Mouse (Mus musculus): ENCODE results near the gene Sin3a.
A peak's percentile ranks its signal among the peaks of the same experiment; 100 is the strongest.

Sin3a gene

DNA sequence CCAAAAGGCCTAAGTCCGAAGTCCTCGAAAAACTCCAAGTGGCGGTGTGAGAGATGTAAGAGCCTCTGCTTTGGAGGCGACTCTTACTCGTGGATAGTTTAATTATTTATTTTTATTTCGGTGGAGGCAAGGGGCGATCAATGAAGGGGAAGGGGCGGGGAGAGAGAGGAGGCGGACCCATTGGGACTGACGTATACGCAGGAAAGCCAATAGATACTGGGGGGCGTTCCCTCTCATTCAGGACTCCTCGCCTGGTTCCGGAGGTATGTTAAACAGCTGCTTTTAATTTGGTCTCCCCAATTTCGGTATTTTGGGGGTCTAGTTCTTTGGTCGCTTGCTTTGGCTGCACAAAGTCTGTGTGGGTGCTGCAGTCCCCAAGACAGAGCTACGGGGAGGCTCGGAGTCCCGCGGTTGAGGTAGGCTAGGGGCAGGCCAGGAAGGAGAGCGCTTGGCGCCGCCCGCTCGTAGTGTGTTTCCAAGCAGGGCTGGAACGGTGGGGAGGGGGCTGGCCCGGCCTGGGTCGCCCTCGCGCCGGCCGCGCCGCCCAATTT is at the start of gene Sin3a:
Sin3a (plus strand) TSS at position 240 of the 551 bp plus-strand sequence.
- peak; percentile 74 for DNase-seq (ENCODE audit: extremely low read depth, insufficient read length, low spot score)

DNA sequence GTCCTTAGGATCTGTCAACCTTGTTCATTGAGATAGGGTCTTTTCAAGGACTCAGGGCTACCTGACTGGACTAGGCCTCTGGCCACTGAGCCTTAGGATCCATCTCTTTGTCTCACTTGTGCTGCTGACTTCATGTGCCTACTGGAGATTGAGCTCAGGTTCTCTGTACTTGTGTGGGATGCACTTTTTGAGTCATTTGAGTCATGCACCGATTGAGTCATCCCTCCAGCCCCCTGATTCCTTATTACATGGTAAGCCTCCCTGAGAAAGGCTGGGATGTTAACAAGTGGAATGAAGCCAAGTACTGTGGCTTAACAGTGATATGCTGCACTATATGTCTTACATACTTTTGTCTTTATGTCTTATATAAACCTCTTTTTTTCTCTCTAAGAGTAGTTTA is 40.1 kb upstream of the Sin3a start:
- peak; percentile 8 for DNase-seq (ENCODE audit: extremely low read depth, insufficient read length, low spot score)

DNA sequence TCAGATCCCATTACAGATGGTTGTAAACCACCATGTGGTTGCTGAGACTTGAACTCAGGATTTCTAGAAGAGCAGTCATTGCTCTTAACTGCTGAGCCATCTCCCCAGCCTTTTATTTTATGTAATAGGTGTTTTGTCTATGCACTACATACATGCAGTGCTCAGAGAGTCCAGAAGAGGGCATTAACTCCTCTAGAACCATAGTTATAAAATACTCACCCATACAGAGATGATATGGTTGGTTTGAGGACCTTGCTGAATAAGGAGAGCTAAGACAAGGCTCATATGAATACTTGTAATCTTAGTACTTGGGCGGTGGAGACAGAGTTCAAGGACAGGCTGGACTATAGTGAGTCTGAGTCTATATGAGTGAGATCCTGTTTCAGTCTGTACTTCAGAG is 15.6 kb upstream of the Sin3a start:
- DNase-seq (ENCODE audit: extremely low read depth, insufficient read length, low spot score): peak; percentile 21

DNA sequence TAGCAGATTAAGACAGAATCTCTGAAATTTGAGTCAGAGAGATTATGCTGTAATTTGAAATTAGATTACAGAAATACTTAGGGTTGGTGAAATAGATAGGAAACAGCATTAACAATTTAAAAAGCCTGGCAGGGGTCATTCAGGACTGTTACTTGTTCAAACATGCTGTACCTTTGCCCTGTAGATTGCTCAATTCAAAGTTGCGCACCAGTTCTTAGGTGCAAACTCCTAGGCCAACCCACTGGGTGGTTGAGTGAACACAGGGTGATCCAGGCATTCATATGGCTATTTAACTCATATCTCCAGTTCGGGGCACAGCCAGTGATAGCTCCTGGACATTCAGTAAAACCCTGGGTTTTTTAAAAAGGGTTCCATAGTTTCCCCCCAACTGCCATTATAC is 7.7 kb upstream of the Sin3a start:
- DNase-seq (ENCODE audit: extremely low read depth, insufficient read length, low spot score): no peak

DNA sequence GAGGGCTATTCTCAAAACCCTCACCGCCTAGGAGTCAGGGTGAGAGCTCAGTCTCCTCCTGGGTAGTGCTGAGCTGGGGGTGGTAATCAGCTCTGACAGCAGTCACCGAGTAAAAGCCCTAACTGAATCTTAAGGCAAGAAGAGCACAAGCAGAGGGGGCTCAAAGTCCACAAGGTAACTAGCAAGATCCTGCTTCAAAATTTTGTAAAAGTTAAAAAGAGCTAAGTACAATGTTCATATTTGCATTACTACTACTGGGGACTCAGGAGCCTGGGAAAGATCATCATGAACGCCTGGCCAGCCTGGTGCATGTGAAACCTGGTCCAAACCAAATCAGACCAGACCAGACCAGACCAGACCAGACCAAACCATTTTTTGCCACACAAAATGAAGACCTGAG is 3.6 kb upstream of the Sin3a start:
- no peak for DNase-seq (ENCODE audit: extremely low read depth, insufficient read length, low spot score)

DNA sequence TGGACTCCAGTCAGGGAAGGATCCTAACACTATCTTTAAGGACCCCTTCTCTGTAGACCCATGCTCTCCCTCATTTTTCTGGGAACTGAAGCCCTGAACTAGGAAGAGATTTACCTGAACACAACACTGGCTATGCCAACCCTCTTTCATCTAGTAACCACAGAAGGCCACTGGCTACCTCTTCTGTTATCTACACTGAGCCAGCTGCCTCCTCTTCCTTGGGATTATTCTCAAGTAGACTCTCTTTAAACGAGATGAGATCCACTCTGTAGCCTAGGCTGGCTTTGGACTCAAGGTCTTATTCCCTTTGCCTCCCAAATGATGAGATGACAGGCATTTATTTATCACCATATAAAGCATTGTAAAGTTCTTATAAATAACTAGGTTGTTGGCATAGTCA is 1.6 kb upstream of the Sin3a start:
- no peak for DNase-seq (ENCODE audit: extremely low read depth, insufficient read length, low spot score)

DNA sequence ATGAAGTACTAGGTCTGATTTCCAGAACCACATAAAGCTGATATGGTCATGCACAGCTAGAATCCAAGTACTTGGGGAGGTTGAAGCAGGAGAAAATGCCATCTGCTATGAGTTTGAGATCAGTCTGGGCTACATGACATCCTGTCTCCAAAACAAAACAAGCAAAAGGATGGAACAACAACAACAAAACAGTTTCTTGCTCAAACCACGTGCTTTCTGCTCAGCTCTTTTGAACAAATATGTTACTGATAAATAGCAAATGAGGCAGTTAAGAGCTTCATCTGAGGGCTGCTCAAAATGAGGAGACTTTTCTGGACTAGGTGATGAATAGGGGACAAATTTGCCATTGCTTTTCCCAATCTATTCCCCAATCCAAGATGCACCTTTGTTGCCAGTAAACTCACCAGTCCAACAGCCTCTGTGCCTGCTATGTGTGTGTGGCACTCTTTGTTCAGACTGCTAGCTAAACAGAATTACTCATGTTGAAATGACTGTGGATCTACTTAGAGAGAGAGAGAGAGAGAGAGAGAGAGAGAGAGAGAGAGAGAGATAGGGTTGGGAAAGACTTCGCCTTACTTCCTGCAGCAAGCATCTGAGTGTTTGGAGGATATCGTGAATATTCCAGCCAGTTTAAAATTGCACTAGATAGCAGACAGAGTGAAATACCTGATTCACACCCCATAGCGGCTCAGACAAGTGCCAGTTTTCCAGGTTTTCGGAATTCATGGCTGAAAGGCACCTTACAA is 867 bp upstream of the Sin3a start:
- DNase-seq (ENCODE audit: extremely low read depth, insufficient read length, low spot score): no peak

DNA sequence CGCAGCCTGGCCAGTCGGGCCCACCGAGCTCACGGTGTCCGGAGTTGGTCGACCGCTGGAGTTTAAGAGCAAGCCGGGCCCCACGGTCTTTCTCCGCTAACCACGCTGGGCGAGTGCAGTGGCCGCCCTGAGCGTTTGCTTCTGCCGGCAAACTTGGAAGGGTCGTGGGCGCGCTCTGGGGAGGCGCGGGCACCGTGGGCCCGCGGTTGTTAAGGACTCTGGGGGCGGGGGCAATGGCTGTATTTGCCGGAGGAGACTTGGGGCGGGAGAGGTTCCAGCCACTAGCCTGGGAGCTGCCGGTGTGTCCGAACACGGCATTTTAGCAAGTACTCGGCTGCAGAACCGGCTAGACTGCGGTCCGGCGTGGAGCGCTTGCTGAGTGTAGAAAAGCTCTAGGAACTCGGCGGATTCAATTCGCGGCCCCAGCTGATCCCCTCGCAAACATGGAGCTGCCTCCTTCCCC is 717 bp downstream of the Sin3a start:
- DNase-seq (ENCODE audit: extremely low read depth, insufficient read length, low spot score): no peak

DNA sequence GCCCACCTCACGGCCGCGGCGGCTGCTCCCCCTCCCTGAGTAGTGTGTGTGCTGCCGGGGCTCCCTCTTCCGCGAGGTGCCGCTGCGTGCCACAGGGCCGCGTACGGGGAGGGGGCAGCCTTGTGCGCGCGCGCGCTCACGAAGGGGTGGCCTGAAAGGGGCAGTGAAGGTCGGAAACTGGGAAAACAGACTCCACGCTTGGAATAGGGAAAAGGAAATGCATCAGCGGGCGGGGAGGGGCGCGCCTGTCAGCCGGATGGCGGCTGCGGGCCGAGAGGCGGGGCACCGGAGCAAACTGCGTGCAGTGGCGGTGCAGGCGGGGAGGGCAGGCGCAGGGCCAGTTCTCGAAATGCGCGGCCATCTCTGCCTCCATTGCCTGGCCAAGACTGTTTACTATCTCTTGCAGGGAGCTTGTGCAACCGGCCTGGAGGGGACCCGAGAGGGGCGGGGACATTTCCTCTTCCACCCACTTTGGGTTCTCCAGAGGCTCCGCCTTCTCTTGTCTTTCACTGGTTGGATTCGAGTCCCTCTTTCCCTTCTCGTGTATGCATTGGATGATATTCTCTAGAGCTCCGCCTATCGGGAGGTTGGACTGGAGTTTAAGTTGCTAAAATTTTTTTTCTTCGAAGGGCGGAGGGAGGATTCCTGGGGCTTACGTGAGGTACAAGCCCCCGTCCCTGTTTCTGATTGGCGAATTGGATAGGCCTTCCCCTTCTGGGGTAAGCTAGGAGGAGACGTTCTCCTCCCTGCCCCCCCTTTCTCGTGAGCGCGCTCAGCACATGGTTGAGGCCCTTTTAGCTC is 1.3 kb downstream of the Sin3a start:
- peak; percentile 96 for DNase-seq (ENCODE audit: extremely low read depth, insufficient read length, low spot score)

DNA sequence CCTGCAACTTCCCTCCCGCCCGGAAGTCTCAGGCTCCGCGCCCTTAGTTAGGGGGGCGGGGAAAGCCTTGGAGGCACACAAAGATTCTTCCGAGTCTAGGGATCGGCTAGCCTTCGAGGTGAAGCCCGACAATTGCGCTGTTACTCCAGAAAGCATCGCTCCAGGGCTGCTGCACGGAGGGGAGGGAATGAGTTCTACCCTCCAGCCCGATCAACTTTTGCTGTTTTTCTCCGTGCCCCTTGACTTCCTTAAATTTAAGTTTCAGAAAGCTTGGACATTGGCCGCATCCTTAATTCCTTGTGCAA is 1.9 kb downstream of the Sin3a start:
- DNase-seq (ENCODE audit: extremely low read depth, insufficient read length, low spot score): no peak

DNA sequence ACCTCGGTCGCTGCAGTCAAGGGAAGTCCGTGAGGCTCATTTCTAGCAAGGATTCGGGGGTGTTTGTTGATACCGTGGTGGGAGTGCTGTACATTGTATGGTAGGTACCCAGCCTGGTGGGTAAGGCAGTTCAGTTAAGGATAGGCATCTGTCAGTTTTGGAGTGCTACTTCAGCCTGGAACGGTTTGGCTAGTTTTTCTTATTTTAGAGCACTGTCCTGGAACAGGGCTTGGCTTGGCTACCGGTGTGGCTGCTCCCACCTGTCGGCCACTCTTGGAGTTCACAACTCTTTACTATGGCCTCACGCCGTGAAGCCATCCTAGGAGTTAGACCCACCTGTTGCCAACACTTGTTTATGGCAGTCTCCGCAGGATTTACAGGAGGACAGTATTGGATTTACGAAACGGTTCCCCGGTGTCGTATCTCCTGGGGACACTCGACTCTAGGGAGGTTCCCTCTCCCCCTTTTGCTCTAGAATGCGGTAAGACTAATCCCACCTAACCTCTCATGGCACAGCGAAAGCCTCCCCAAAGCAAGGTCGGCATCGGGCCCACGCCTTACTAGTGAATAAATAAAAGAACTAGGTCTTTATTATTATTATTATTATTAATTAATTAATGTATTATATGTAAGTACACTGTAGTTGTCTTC is 2.5 kb downstream of the Sin3a start:
- peak; percentile 6 for DNase-seq (ENCODE audit: extremely low read depth, insufficient read length, low spot score)

DNA sequence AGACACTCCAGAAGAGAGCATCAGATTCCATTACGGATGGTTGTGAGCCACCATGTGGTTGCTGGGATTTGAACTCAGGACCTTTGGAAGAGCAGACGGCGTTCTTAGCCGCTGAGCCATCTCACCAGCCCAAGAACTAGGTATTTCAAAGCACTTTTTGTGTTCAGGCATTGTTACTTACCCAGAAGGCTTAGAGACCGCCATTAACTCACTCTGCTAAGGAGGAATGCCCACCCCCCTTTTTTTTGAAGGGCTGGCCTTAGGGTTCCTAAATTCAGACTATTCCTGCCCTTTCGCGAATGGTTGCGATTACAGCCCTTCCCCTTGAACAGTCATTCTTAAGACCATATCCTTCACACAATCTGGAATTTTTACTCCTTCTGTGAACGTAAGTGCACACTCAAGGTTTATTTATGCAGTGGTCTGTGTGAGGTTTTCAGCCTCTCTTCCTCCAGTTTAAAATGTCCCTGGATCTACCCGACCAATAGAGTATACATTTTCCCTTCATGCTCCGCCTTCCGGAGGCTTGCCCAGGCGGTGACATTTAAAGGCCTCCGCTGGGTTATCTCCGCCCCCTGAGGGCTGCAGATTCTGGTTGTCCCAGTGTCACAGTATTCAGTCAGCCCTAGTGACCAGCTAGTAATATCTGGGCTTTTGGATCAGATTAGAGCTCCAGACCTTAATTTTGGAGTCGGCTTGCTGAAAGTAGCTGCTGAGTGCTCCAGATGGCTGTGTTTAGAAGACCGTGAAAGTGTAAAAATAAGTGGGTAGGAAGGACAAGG is 3.2 kb downstream of the Sin3a start:
- no peak for DNase-seq (ENCODE audit: extremely low read depth, insufficient read length, low spot score)

DNA sequence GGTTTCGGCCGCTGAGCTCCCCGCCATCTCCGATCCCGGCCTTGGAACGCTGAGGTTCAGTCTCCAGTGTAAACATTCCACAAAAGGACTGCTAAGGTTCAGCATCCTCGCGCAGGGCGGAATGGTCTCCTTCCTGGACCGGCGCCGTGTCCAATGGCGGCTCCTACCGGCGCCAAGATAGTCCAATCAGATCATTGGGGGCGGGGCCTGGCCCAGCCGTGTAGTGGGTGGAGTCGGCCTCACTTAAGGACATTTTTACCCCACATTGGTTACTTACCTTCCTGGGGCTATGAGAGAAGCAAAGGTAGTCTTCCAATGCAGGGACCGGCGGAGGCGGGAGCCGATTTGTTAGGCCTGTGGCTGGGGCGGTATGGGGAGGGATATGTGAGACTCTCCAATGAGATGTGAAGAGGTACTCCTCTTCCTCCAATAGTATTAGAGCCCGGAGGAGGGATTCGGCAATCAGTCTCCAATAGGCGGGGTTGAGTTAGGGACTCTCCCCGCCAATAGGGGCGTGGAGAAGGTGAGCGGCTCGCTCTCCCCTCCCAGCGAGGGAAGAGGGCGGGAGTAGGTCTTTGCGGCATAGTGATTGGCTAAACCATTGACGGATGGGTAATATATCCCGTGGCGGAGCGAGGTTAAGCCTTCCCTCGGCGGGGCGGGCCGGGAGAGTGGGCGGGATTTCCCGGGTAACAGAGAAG is 4.0 kb downstream of the Sin3a start:
- DNase-seq (ENCODE audit: extremely low read depth, insufficient read length, low spot score): peak; percentile 97

DNA sequence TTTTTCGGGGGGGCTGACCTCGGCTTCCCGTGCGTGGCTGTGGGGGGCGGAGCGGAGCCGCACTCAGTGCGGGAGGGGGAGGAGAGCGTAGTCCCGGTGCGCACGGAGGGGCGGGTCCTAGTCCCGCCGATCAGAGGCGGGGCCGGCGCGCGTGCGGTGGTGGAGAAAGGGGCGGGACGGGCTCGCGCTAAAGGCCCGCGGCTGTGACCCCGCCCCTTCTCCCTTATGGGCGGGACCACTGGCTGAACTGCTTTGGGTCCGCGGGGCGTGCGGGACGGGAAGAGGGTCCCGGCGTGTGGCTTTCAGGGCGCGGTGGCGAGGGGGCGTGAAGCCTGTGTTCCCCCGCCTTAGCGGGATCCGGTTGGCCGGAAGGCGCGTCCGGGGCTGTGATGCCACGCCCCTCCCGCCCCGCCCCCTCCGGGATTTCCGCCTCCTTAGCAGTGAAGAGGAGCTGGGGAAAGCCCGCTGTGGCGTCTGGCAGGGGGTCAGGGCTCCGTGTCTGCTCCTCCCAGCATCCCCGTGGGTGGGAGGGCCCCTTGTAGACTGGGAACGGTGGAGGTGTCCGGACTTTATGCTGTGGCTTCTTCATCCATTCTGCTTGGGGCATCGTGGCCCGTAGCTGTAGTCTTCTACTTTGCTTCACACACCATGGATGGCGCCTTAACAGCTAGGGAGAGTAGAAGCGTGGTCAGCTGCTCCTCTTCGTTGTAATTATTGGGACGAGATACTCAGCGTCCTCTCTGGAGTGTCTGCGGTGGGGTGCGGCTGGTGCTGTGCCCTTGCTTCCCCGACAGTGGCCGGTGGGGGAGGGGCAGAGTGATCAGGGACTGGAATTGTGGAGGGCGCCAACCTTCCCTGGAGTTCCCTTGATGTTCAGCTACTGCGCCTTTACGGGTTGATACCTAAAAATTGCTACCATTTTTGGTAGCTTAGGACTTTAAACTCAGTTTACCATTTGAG is 5.1 kb downstream of the Sin3a start:
- peak; percentile 94 for DNase-seq (ENCODE audit: extremely low read depth, insufficient read length, low spot score)

DNA sequence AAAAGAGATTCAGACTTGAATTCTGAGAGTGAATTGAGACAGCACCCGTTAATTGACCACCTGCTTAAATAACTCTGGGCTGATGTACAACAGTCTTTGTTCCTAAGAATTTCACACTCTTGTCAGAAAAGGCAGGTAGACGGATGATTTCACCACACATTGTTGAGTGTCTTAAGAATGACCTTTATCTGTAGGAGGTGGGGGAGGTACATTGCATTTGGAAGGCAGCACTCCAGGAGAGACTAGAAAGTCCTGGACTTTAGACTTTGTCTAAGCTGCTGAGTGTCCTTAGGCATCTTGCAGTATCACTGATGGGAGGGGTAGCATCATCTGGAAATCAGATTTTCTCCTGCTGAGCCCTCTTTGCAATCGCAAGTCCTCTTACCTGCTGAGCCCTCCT is 10.4 kb downstream of the Sin3a start:
- no peak for DNase-seq (ENCODE audit: extremely low read depth, insufficient read length, low spot score)

DNA sequence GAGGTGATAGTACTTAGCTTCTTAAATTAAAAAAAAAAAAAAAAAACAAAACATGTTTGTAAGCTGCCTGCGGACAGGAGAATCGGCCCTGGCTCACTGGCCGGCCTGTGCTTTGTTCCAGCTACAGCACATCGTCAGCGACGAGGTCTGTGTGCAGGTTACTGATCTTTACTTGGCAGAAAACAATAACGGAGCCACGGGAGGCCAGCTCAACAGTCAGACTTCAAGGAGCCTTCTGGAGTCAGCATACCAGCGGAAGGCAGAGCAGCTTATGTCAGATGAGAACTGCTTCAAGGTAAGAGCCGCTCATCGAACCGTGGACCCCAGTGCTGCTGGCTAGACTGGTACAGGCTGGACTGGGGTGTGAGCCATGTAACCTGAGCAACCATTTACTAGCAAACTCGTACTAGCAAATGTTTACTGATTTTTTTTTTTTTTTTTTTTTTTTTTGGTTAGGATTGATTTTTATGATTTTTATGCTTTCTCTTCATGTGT is 45.5 kb downstream of the Sin3a start:
- no peak for DNase-seq (ENCODE audit: extremely low read depth, insufficient read length, low spot score)

DNA sequence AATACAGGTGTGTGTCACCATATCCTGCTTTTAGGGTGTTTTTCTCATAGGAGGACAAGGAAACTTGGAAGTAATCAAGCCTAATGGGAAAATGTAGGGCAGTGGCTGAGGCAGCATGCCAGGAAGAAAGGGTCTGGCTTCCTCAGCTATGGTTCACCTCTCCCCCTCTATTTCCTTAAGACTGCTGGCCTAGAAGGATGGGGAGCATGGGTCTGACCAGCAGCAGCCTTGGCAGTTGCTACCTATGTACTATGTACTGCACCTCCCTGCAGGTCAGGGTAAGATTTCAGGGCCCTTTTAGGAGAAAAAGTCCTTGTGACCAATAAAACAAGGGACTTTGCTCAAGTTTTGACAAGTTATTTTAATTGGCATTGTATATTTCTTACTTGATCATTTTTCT is 57.8 kb downstream of the Sin3a start:
- DNase-seq (ENCODE audit: extremely low read depth, insufficient read length, low spot score): no peak

DNA sequence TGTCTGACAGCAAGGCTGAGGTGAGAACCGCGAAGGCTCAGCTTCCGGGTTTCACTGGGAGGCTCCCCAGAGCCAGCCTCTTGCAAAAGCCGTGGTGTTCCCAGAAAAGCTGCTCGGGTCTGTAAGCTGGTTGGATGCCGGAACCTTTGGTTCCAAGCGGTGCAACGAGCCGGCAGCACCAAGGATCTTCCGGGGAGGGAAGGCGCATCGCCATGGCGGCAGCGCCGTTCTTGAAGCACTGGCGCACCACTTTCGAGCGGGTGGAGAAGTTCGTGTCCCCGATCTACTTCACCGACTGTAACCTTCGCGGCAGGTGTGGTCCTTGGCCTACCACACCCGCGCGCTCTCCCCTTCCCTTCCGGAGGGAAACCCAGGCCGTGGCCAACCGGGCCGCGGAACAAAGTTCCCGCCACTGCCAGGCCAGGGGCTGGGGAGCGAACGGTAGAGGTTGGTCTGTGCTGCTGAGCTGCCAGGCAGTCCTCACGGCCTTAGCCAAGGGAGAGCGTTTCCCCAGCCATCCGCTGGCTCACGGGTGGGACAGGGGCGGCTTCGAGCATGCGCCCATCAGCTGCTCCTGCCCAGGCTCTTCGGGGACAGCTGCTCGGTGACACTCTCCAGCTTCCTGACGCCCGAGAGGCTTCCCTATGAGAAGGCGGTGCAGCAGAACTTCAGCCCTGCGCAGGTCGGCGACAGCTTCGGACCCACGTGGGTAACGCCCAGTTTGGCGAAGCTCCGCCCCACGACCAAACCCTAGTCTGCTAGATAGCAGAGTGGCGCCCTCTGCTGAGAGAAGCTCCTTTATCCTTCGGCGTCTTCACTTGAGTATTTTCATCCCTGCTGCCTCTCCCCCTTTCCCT is 59.0 kb downstream of the Sin3a start, which contains the start of gene Man2c1:
Man2c1 (plus strand) TSS at position 114 of the 857 bp plus-strand sequence.
- peak; percentile 95 for DNase-seq (ENCODE audit: extremely low read depth, insufficient read length, low spot score)
